Mouse (Mus musculus) forebrain, embryonic 14.5 days (tissue): ENCODE measurements around the gene Tmem181a. TPM values are rescaled to one million over a fixed set of nuclear protein-coding genes. Genes with fewer than 3 reads are reported as not detected.
"Not testable (repeated sequence)": the region's sequence is repeated elsewhere in the genome, so short reads cannot be mapped to it uniquely, and the experiment has no call there.

Experiments
- ATAC-seq: fragments of 200-750 bp; cut with Nextera tagmentation; 2 replicates; pipeline ENCODE4 v1.8.0; 2017; ENCODE audit warnings: mild to moderate bottlenecking, moderate library complexity
- DNase-seq: peaks from one replicate; pipeline ENCODE4 v3.0.0-alpha.2; 2015; ENCODE audit warnings: low spot score
- H3K27ac ChIP-seq: fragments of 300-500 bp; sonication (generic); 2 replicates; pipeline ENCODE4 v1.5.1; 2014; ENCODE audit warnings: low read depth, mild to moderate bottlenecking, control low read depth, low read length, moderate library complexity
- H3K27me3 ChIP-seq: fragments of 300-500 bp; sonication (generic); replicated peaks from 2 replicates; pipeline ENCODE4 v1.6.1; 2014; ENCODE audit warnings: low read length, control low read depth, mixed read lengths; ENCODE audit not compliant: control insufficient read depth, insufficient read depth
- H3K36me3 ChIP-seq: fragments of 300-500 bp; sonication (generic); 2 replicates; pipeline ENCODE4 v1.6.1; 2014; ENCODE audit warnings: low read length, control low read depth; ENCODE audit not compliant: control insufficient read depth, insufficient read depth
- H3K4me1 ChIP-seq: fragments of 300-500 bp; sonication (generic); 2 replicates; pipeline ENCODE4 v1.6.1; 2014; ENCODE audit warnings: antibody characterized with exemption, low read length, control low read depth; ENCODE audit not compliant: control insufficient read depth, insufficient read depth
- H3K4me2 ChIP-seq: fragments of 300-500 bp; sonication (generic); 2 replicates; pipeline ENCODE4 v1.6.1; 2014; ENCODE audit warnings: mild to moderate bottlenecking, control low read depth, low read length
- H3K4me3 ChIP-seq: fragments of 300-500 bp; sonication (generic); 2 replicates; pipeline ENCODE4 v1.5.1; 2014; ENCODE audit warnings: low read depth, low read length, control low read depth
- H3K9ac ChIP-seq: fragments of 300-500 bp; sonication (generic); 2 replicates; pipeline ENCODE4 v1.6.1; 2014; ENCODE audit warnings: mild to moderate bottlenecking, low read length, control low read depth, moderate library complexity
- H3K9me3 ChIP-seq: fragments of 300-500 bp; sonication (generic); replicated peaks from 2 replicates; pipeline ENCODE4 v1.6.1; 2016; ENCODE audit warnings: low read length, control low read depth, mixed read lengths; ENCODE audit not compliant: control insufficient read depth
- WGBS: fragments of 180-500 bp; shearing (Covaris S2); extraction: QIAGEN DNeasy Blood & Tissue Kit; methylation state at CpG from one replicate; pipeline ENCODE4 v1.1.7; 2014; 5-methylcytosine and 5-hydroxymethylcytosine counted together
- polyA plus RNA-seq: library from polyadenylated mRNA; unstranded; fragments of >200 nt; fragmentation: Nextera tagmentation; extraction: Ambion mirVana; gene quantifications from 2 replicates; pipeline ENCODE4 v1.2.1, GENCODE M21; 2014

The Tmem181a gene
- 24.5 and 35.5 TPM in 2 replicates for polyA plus RNA-seq

- DNase-seq, H3K4me1 ChIP-seq, H3K27ac ChIP-seq, H3K27me3 ChIP-seq, H3K36me3 ChIP-seq, H3K9ac ChIP-seq, H3K9me3 ChIP-seq: not testable (repeated sequence)
- peak; percentile 87 for ATAC-seq
- 0% methylated on average over 14 of the region's 51 CpGs for WGBS
- Histone ChIP-seq H3K4me2 (peak within 1 kb of the TSS; percentile 38), H3K4me3 (peak within 1 kb of the TSS; percentile 20)
These were observed at the start of gene Tmem181a for GRCm38 (mm10) chr17:6256400-6257069. TSS of gene Tmem181a (plus strand) at chr17:6256860.

GRCm38 (mm10) chr17:6211721-6212120, 44.9 kb upstream of the Tmem181a start:
- Histone ChIP-seq H3K27me3 (no peaks in the 10 kb centered on the region), H3K36me3 (peaks cover 81% of the 10 kb centered on the region)
- ATAC-seq, result no peak

GRCm38 (mm10) chr17:6215640-6216039, 41.0 kb upstream of the Tmem181a start:
- peaks cover 71% of the 10 kb centered on the region for H3K36me3 ChIP-seq
- WGBS, result 91% methylated on average over 4 of the region's 4 CpGs

More at GRCm38 (mm10) chr17:6211721-6212120, 44.9 kb upstream of the Tmem181a start:
- WGBS, result 97% methylated on average over 1 of the region's 1 CpGs
- H3K27ac ChIP-seq, result no peak overlapping the region
- no peak overlapping the region for H3K4me3 ChIP-seq
- no peak overlapping the region for H3K9ac ChIP-seq
- no peaks in the 10 kb centered on the region for H3K4me1 ChIP-seq
- H3K4me2 ChIP-seq, result no peak overlapping the region
- DNase-seq, result no peak
- no peaks in the 10 kb centered on the region for H3K9me3 ChIP-seq

GRCm38 (mm10) chr17:6216514-6216913, 40.1 kb upstream of the Tmem181a start:
- Histone ChIP-seq H3K27ac (no peak overlapping the region), H3K27me3 (no peaks in the 10 kb centered on the region), H3K9ac (no peak overlapping the region), H3K4me3 (no peak overlapping the region), H3K9me3 (no peaks in the 10 kb centered on the region), H3K4me2 (no peak overlapping the region), H3K36me3 (peaks cover 63% of the 10 kb centered on the region), H3K4me1 (no peaks in the 10 kb centered on the region)
- ATAC-seq (no peak), DNase-seq (no peak)
- 94% methylated on average over 10 of the region's 10 CpGs for WGBS

More at GRCm38 (mm10) chr17:6215640-6216039, 41.0 kb upstream of the Tmem181a start:
- H3K27ac ChIP-seq, result no peak overlapping the region
- no peaks in the 10 kb centered on the region for H3K9me3 ChIP-seq
- H3K4me2 ChIP-seq, result no peak overlapping the region
- H3K4me1 ChIP-seq, result no peaks in the 10 kb centered on the region
- H3K27me3 ChIP-seq, result no peaks in the 10 kb centered on the region
- ATAC-seq (no peak), DNase-seq (no peak)
- no peak overlapping the region for H3K9ac ChIP-seq
- H3K4me3 ChIP-seq, result no peak overlapping the region

- not testable (repeated sequence) for H3K27ac ChIP-seq, H3K9me3 ChIP-seq, H3K4me1 ChIP-seq, DNase-seq, H3K9ac ChIP-seq, ATAC-seq, H3K4me3 ChIP-seq, H3K4me2 ChIP-seq, H3K27me3 ChIP-seq, H3K36me3 ChIP-seq
- WGBS, result no CpG with 5 or more reads among the region's 7 CpGs
These were observed 24.0 kb upstream of the Tmem181a start for GRCm38 (mm10) chr17:6232633-6233032.

GRCm38 (mm10) chr17:6251298-6251697, 5.4 kb upstream of the Tmem181a start:
- WGBS, result 100% methylated on average over 1 of the region's 1 CpGs
- not testable (repeated sequence) for DNase-seq, H3K4me2 ChIP-seq, H3K4me1 ChIP-seq, H3K9ac ChIP-seq, H3K27me3 ChIP-seq, H3K27ac ChIP-seq, H3K4me3 ChIP-seq, ATAC-seq, H3K9me3 ChIP-seq, H3K36me3 ChIP-seq

- H3K9ac ChIP-seq, H3K36me3 ChIP-seq, DNase-seq, H3K4me1 ChIP-seq, H3K9me3 ChIP-seq, H3K27ac ChIP-seq, H3K27me3 ChIP-seq: not testable (repeated sequence)
- H3K4me2 ChIP-seq, result peak overlapping the region; percentile 38
- H3K4me3 ChIP-seq, result peak overlapping the region; percentile 20
- peak; percentile 66 for ATAC-seq
- 3% methylated on average over 7 of the region's 20 CpGs for WGBS
These were observed 403 bp downstream of the Tmem181a start for GRCm38 (mm10) chr17:6257070-6257456.

GRCm38 (mm10) chr17:6269876-6270831, 13.5 kb downstream of the Tmem181a start:
- not testable (repeated sequence) for H3K9me3 ChIP-seq, H3K36me3 ChIP-seq, H3K4me1 ChIP-seq, H3K27ac ChIP-seq, H3K27me3 ChIP-seq
- H3K4me3 ChIP-seq, result peak overlapping the region; percentile 45
- H3K9ac ChIP-seq, result peak overlapping the region; percentile 62
- ATAC-seq, result peak; percentile 94
- H3K4me2 ChIP-seq, result peak overlapping the region; percentile 54
- peak; percentile 25 for DNase-seq
- 1% methylated on average over 45 of the region's 84 CpGs for WGBS
